13 mouse cellular contexts compared by ENCODE assay signal in the genomic region with DNA sequence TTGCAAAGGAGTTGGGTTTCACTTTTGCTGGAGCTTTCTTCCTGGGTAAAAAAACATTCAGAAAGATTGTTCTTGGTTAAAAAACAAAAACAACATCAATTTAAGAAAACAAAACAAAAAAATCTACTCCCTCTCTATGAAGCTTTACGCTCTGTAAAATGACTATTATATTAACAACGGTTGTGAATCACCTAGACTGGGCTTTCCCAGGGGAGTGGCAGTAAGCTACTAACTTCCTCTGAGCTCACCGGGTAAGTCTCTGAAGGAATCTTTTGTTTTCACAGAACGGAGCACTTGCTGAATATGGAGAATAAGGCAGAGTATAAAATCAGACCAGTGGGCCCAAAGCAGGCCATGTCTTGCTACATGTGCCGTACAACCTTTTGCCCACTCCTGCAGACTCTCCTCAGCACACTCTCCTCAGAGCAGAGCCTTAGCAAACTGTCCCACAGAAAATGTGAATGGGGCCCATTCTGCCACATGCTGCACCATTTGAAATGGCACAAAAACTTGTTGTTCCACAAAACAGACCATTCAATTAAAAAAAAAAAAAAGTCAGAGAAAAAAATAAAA.
DNase-seq lines count a peak whose midpoint lies in the region; ATAC-seq lines count a peak whose summit lies in the region.
"Had no signal": no experiment of that assay in that cellular context is flagged by ENCODE, and none has a peak within 500 bp of the region (broad histone marks: within the 10 kb centered on the region; RNA-seq: fewer than 3 reads in every experiment).

No protein-coding gene starts in this region.

- H3K4me2 ChIP-seq in heart, embryonic 12.5 days, result peak overlapping the region; percentile 36; the same call in 1 of the 2 replicates
- no peak overlapping the region for H3K4me2 ChIP-seq in forebrain, embryonic 13.5 days
- H3K4me2 ChIP-seq in midbrain, embryonic 15.5 days, result no peak overlapping the region

- H3K4me1 ChIP-seq in heart, embryonic 12.5 days (replicated peaks), result peaks cover 3% of the 10 kb centered on the region; the same call in 1 of the 2 replicates
- H3K4me1 ChIP-seq in forebrain, embryonic 13.5 days, result peaks cover 25% of the 10 kb centered on the region
- H3K4me1 ChIP-seq in midbrain, embryonic 15.5 days, result peaks cover 4% of the 10 kb centered on the region; the same call in 1 of the 2 replicates

- H3K36me3 ChIP-seq in heart, embryonic 12.5 days, result no peaks in the 10 kb centered on the region
- H3K36me3 ChIP-seq in forebrain, embryonic 13.5 days (ENCODE audit: poor library complexity, severe bottlenecking), result no peaks in the 10 kb centered on the region
- H3K36me3 ChIP-seq in midbrain, embryonic 15.5 days (replicated peaks), result no peaks in the 10 kb centered on the region

- no peaks in the 10 kb centered on the region for H3K27me3 ChIP-seq in heart, embryonic 12.5 days (replicated peaks)
- H3K27me3 ChIP-seq in forebrain, embryonic 13.5 days, result no peaks in the 10 kb centered on the region
- no peaks in the 10 kb centered on the region for H3K27me3 ChIP-seq in midbrain, embryonic 15.5 days (replicated peaks)

- WGBS in heart, embryonic 12.5 days, result 49% methylated on average over 5 of the region's 5 CpGs
- WGBS in forebrain, embryonic 13.5 days, result 14% methylated on average over 5 of the region's 5 CpGs
- WGBS in midbrain, embryonic 15.5 days, result 31% methylated on average over 5 of the region's 5 CpGs

- H3K4me3 ChIP-seq in heart, embryonic 12.5 days, result no peak overlapping the region
- H3K4me3 ChIP-seq in forebrain, embryonic 13.5 days, result no peak overlapping the region
- no peak overlapping the region for H3K4me3 ChIP-seq in midbrain, embryonic 15.5 days

- no peaks in the 10 kb centered on the region for H3K9me3 ChIP-seq in heart, embryonic 12.5 days (replicated peaks)
- no peaks in the 10 kb centered on the region for H3K9me3 ChIP-seq in forebrain, embryonic 13.5 days (replicated peaks)
- H3K9me3 ChIP-seq in midbrain, embryonic 15.5 days, result no peaks in the 10 kb centered on the region

- DNase-seq in heart, adult 18-20 months, result no peak
- DNase-seq in R1 (ENCODE audit: low read depth, low spot score), result peak; percentile 21
- DNase-seq in thymus, postnatal 4 days, result no peak
- no peak for DNase-seq in ovary, adult 18-20 months (ENCODE audit: low spot score)
- no peak for DNase-seq in right cerebral cortex, postnatal 25 days
- DNase-seq: cerebellum, adult 2 months; kidney, adult 2 months; left cerebral cortex, postnatal 4 days; right cerebral cortex, adult 18-20 months had no signal

- H3K9ac ChIP-seq in heart, embryonic 12.5 days, result no peak overlapping the region
- no peak overlapping the region for H3K9ac ChIP-seq in forebrain, embryonic 13.5 days
- H3K9ac ChIP-seq in midbrain, embryonic 15.5 days, result no peak overlapping the region

- ATAC-seq in heart, embryonic 12.5 days (ENCODE audit: insufficient number of reproducible peaks, low FRiP score), result no peak
- no peak; the same call in 1 of the 2 replicates for ATAC-seq in forebrain, embryonic 13.5 days
- 0 out of 2 replicates have a peak, but pooled peaks have one; percentile 20 for ATAC-seq in midbrain, embryonic 15.5 days (replicated peaks)
- ATAC-seq: activated CD4-positive, CD25-positive, alpha-beta regulatory T cell, adult 4 months had no signal

- H3K27ac ChIP-seq in heart, embryonic 12.5 days (ENCODE audit: poor library complexity, severe bottlenecking), result no peak overlapping the region
- peak overlapping the region; percentile 31 for H3K27ac ChIP-seq in forebrain, embryonic 13.5 days
- 0 out of 2 replicates have a peak overlapping the region, but pooled peaks have one; percentile 13 for H3K27ac ChIP-seq in midbrain, embryonic 15.5 days
